Comparison of ENCODE assay signal across 25 mouse cellular contexts in genomic region chr15:25859469-25859868, GRCm38 (mm10). TPM values are rescaled to one million over a fixed set of nuclear protein-coding genes. Genes with fewer than 3 reads are reported as not detected.
A peak's percentile ranks its signal among the peaks of the same experiment; 100 is the strongest.
DNase-seq lines count a peak whose midpoint lies in the region; ATAC-seq lines count a peak whose summit lies in the region.
"Had no signal": no experiment of that assay in that cellular context is flagged by ENCODE, and none has a peak within 500 bp of the region (broad histone marks: within the 10 kb centered on the region; RNA-seq: fewer than 3 reads in every experiment).

No protein-coding gene starts in this region.

- peak; percentile 18 for DNase-seq in adrenal gland, adult 8-10 months
- no peak for DNase-seq in adrenal gland, adult 18-20 months (ENCODE audit: low spot score in 2 of 2)
- peak; percentile 22 for DNase-seq in 416B (ENCODE audit: low read depth)
- no peak for DNase-seq in B cell, adult 2 months
- DNase-seq in urinary bladder, postnatal 4 days (ENCODE audit: low spot score in 2 of 2): no peak
- DNase-seq: adrenal gland, postnatal 10 days; cerebellum, adult 11 months; cerebellum, adult 2 months; cerebellum, adult 9-11 months; cerebellum, postnatal 25 days; forebrain, postnatal 0 days; gastrocnemius, postnatal 25 days; kidney, adult 18-20 months had no signal

- no peaks in the 10 kb centered on the region for H3K4me1 ChIP-seq in forebrain, embryonic 12.5 days

- WGBS in forebrain, embryonic 12.5 days: 53% methylated on average over 3 of the region's 3 CpGs

- no peak overlapping the region for H3K4me3 ChIP-seq in forebrain, embryonic 12.5 days (replicated peaks)
- H3K4me3 ChIP-seq: forebrain, embryonic 10.5 days; heart, adult 2 months; heart, embryonic 10.5 days; hindbrain, embryonic 13.5 days had no signal

- H3K36me3 ChIP-seq in forebrain, embryonic 12.5 days (replicated peaks): no peaks in the 10 kb centered on the region
- H3K36me3 ChIP-seq: forebrain, embryonic 10.5 days; G1E; heart, embryonic 10.5 days; hindbrain, embryonic 13.5 days had no signal

- peak; percentile 65 for ATAC-seq in common myeloid progenitor, adult 5-6 weeks (replicated peaks; ENCODE audit: low read depth, poor library complexity, severe bottlenecking)
- ATAC-seq in megakaryocyte progenitor cell, adult 5-6 weeks (replicated peaks; ENCODE audit: poor library complexity): peak; percentile 73
- no peak for ATAC-seq in forebrain, embryonic 12.5 days (ENCODE audit: low FRiP score)
- ATAC-seq: forebrain, embryonic 14.5 days; forebrain, postnatal 0 days; hindbrain, embryonic 16.5 days; Patski had no signal

- H3K4me2 ChIP-seq in forebrain, embryonic 12.5 days: no peak overlapping the region
- H3K4me2 ChIP-seq: hindbrain, embryonic 13.5 days had no signal

- H3K9me3 ChIP-seq in forebrain, embryonic 12.5 days: no peaks in the 10 kb centered on the region
- H3K9me3 ChIP-seq: forebrain, embryonic 10.5 days; heart, embryonic 10.5 days; hindbrain, embryonic 13.5 days had no signal

- no peaks in the 10 kb centered on the region for H3K27me3 ChIP-seq in forebrain, embryonic 12.5 days
- H3K27me3 ChIP-seq: CH12.LX; hindbrain, embryonic 13.5 days; Patski had no signal

- no peak overlapping the region for H3K27ac ChIP-seq in forebrain, embryonic 12.5 days
- H3K27ac ChIP-seq: forebrain, embryonic 10.5 days; heart, adult 2 months; heart, embryonic 10.5 days; hindbrain, embryonic 13.5 days had no signal

- no peak overlapping the region for H3K9ac ChIP-seq in forebrain, embryonic 12.5 days
- H3K9ac ChIP-seq: forebrain, postnatal 0 days; hindbrain, embryonic 13.5 days had no signal

RNA-seq across cellular contexts. Expression of gene Retreg1, which starts 16.5 kb away (rescaled TPM):
- total RNA-seq in adrenal gland, adult 8-10 months (2022): 10 to 100 TPM; 39.4 to 99.3 (median 45.7) TPM
- 10 to 100 TPM; 20.9 to 47.3 TPM for total RNA-seq in adrenal gland, adult 18-20 months (2021)
- 77.9 and 95.7 TPM in 2 replicates for total RNA-seq in common myeloid progenitor, adult 5-6 weeks (2017)
- total RNA-seq in megakaryocyte progenitor cell, adult 5-6 weeks (2015): 34.5 and 37.8 TPM in 2 replicates
- total RNA-seq in megakaryocyte progenitor cell, adult 5-6 weeks (2017): 40.9 and 44.1 TPM in 2 replicates
- 2.8 and 3.7 TPM in 2 replicates for polyA plus RNA-seq in forebrain, embryonic 12.5 days (2016; fragmentation: Nextera tagmentation; extraction: Ambion mirVana)
- polyA plus RNA-seq: G1E had no signal

Comparison
In these comparisons a context has a peak if more than half of its experiments do, and no peak if none do; other contexts are left out.
1. DNase-seq: peak in adrenal gland, adult 8-10 months (single experiment) and 416B (single experiment); none in adrenal gland, adult 18-20 months (0 of 2), B cell, adult 2 months (0 of 2) and urinary bladder, postnatal 4 days (0 of 2).